Mouse (Mus musculus) neural tube, embryonic 13.5 days (tissue): ENCODE data around the gene Gm21970. TPM values are rescaled to one million over a fixed set of nuclear protein-coding genes. Genes with fewer than 3 reads are reported as not detected.

ENCODE experiments used
- ATAC-seq: fragments of 200-750 bp; cut with Nextera tagmentation; 2 replicates; pipeline ENCODE4 v1.8.0; 2017; ENCODE audit warnings: low read depth, mild to moderate bottlenecking, moderate TSS enrichment, moderate library complexity
- H3K27ac ChIP-seq: fragments of 300-500 bp; sonication (generic); replicated peaks from 2 replicates; pipeline ENCODE4 v1.5.1; 2015; ENCODE audit warnings: moderate library complexity, mild to moderate bottlenecking, inconsistent platforms
- H3K27me3 ChIP-seq: fragments of 300-500 bp; sonication (generic); 2 replicates; pipeline ENCODE4 v1.6.1; 2015; ENCODE audit warnings: mild to moderate bottlenecking, inconsistent platforms
- H3K36me3 ChIP-seq: fragments of 300-500 bp; sonication (generic); 2 replicates; pipeline ENCODE4 v1.6.1; 2015; ENCODE audit warnings: mild to moderate bottlenecking, inconsistent platforms
- H3K4me1 ChIP-seq: fragments of 300-500 bp; sonication (generic); replicated peaks from 2 replicates; pipeline ENCODE4 v1.6.1; 2015; ENCODE audit warnings: inconsistent platforms
- H3K4me2 ChIP-seq: fragments of 300-500 bp; sonication (generic); 2 replicates; pipeline ENCODE4 v1.6.1; 2015; ENCODE audit warnings: inconsistent platforms, mild to moderate bottlenecking, moderate library complexity
- H3K4me3 ChIP-seq: fragments of 300-500 bp; sonication (generic); 2 replicates; pipeline ENCODE4 v1.5.1; 2015; ENCODE audit warnings: mild to moderate bottlenecking, inconsistent platforms
- H3K9ac ChIP-seq: fragments of 300-500 bp; sonication (generic); 2 replicates; pipeline ENCODE4 v1.6.1; 2015; ENCODE audit warnings: moderate library complexity, mild to moderate bottlenecking, inconsistent platforms
- H3K9me3 ChIP-seq: fragments of 300-500 bp; sonication (generic); 2 replicates; pipeline ENCODE4 v1.6.1; 2016; ENCODE audit warnings: inconsistent platforms
- WGBS: fragments of 180-500 bp; shearing (Covaris S2); methylation state at CpG from one replicate; pipeline ENCODE4 v1.1.7; 2015; 5-methylcytosine and 5-hydroxymethylcytosine counted together
- polyA plus RNA-seq: library from polyadenylated mRNA; unstranded; fragments of >200 nt; fragmentation: Nextera tagmentation; extraction: Ambion mirVana; gene quantifications from 2 replicates; pipeline ENCODE4 v1.2.1, GENCODE M21; 2015

Gm21970 gene
- polyA plus RNA-seq, 1 experiment from 2014 or later = not detected

DNA sequence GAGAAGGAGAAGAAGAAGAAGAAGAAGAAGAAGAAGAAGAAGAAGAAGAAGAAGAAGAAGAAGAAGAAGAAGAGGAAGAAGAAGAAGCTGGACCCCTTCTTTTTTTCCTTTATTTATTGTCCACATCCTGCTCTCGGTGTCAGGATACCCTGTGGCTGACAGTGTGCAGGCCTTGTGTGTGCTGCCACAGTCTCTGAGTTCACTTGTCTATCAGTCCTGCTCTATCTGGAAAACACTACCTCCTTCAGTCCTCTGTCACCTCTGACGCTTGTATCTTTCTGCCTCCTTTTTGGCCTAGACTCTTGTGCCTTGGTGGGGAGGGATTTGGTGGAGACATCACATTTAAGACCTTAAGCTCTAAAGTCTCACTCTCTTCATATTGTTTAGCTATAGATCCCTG is 71.9 kb downstream of the Gm21970 start:
- WGBS = 88% methylated on average over 2 of the region's 2 CpGs
- H3K9ac ChIP-seq = no peak overlapping the region
- no peak for ATAC-seq
- no peaks in the 10 kb centered on the region for H3K9me3 ChIP-seq
- peaks cover 29% of the 10 kb centered on the region for H3K4me1 ChIP-seq
- H3K27me3 ChIP-seq = no peaks in the 10 kb centered on the region
- H3K27ac ChIP-seq = no peak overlapping the region
- no peak overlapping the region for H3K4me3 ChIP-seq
- no peak overlapping the region for H3K4me2 ChIP-seq
- no peaks in the 10 kb centered on the region for H3K36me3 ChIP-seq

GRCm38 (mm10) chr16:91463836-91464400 is 72.4 kb downstream of the Gm21970 start:
- no peaks in the 10 kb centered on the region for H3K9me3 ChIP-seq
- peak overlapping the region; percentile 88 for H3K4me2 ChIP-seq
- peak overlapping the region; percentile 68 for H3K4me3 ChIP-seq
- H3K27me3 ChIP-seq = no peaks in the 10 kb centered on the region
- peak overlapping the region; percentile 87 for H3K27ac ChIP-seq
- peak overlapping the region; percentile 76 for H3K9ac ChIP-seq
- H3K36me3 ChIP-seq = no peaks in the 10 kb centered on the region
- no peak for ATAC-seq
- peaks cover 27% of the 10 kb centered on the region for H3K4me1 ChIP-seq
- WGBS = 87% methylated on average over 4 of the region's 4 CpGs

GRCm38 (mm10) chr16:91464594-91465504 is 73.3 kb downstream of the Gm21970 start:
- peak overlapping the region; percentile 68 for H3K4me3 ChIP-seq
- H3K4me1 ChIP-seq = peaks cover 25% of the 10 kb centered on the region
- 2% methylated on average over 44 of the region's 44 CpGs for WGBS
- peak; percentile 94 for ATAC-seq
- H3K36me3 ChIP-seq = no peaks in the 10 kb centered on the region
- peak overlapping the region; percentile 87 for H3K27ac ChIP-seq
- H3K27me3 ChIP-seq = no peaks in the 10 kb centered on the region
- peak overlapping the region; percentile 88 for H3K4me2 ChIP-seq
- peak overlapping the region; percentile 82 for H3K9ac ChIP-seq
- no peaks in the 10 kb centered on the region for H3K9me3 ChIP-seq

DNA sequence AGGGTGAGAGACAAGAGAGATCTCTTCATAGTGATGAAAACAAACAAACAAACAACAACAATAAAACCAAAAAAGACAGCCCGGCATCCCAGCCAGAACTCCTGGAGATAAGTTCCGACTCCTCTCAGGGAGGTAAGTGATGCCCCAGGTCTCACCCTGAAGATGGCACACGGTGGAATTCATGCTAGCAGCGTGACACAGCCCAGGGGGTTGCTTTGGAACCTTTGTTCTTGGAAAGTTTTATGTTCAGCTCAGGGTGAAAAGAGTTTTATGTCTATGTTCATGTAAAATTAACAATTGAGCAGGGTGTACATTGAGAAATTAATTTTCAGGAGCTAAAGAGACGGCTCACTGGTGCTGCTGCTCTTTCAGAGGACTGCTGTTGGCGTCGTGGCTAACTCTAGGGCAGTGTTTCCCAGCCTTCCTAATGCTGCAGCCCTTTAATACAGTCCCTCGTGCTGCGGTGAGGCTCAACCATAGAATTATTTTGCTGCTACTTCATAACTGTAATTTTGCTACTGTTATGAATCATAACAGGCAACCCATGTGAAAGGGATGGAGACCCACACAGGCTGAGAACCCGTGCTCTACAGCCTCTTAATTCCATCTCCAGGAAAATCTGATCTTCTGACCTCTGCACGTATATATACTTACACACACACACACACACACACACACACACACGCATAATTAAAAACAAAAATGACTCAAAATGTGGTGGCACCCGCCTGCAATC is 74.2 kb downstream of the Gm21970 start:
- ATAC-seq = 0 out of 2 replicates have a peak, but pooled peaks have one; percentile 16

GRCm38 (mm10) chr16:91466566-91466965 is 75.0 kb downstream of the Gm21970 start:
- Histone ChIP-seq H3K9me3 (no peaks in the 10 kb centered on the region), H3K9ac (no peak overlapping the region), H3K4me2 (peak overlapping the region; percentile 88), H3K4me1 (peaks cover 25% of the 10 kb centered on the region), H3K36me3 (no peaks in the 10 kb centered on the region), H3K27ac (no peak overlapping the region), H3K27me3 (no peaks in the 10 kb centered on the region), H3K4me3 (0 out of 2 replicates have a peak overlapping the region, but pooled peaks have one; percentile 68)
- no peak for ATAC-seq
- WGBS = 29% methylated on average over 6 of the region's 6 CpGs

More for the DNA sequence above, 74.2 kb downstream of the Gm21970 start:
- Histone ChIP-seq H3K27me3 (no peaks in the 10 kb centered on the region), H3K36me3 (no peaks in the 10 kb centered on the region), H3K4me1 (peaks cover 25% of the 10 kb centered on the region), H3K27ac (no peak overlapping the region), H3K9me3 (no peaks in the 10 kb centered on the region), H3K4me3 (peak overlapping the region; percentile 68), H3K4me2 (peak overlapping the region; percentile 88), H3K9ac (peak overlapping the region; percentile 82)
- WGBS = 44% methylated on average over 13 of the region's 13 CpGs

Other genes starting within 250 kb of the Gm21970 start
- 4.5 and 4.6 TPM in 2 replicates for gene Olig2, start 166.3 kb upstream of the Gm21970 start, polyA plus RNA-seq
- gene Olig1, start 121.9 kb upstream of the Gm21970 start, polyA plus RNA-seq = 20.9 and 26.0 TPM in 2 replicates
- gene Ifnar2, start 18.9 kb upstream of the Gm21970 start, polyA plus RNA-seq = 39.9 and 40.6 TPM in 2 replicates
- 11.8 and 13.1 TPM in 2 replicates for gene Il10rb, start 14.4 kb downstream of the Gm21970 start, polyA plus RNA-seq
- 46.5 and 50.4 TPM in 2 replicates for gene Ifnar1, start 93.5 kb downstream of the Gm21970 start, polyA plus RNA-seq
- 59.4 and 75.3 TPM in 2 replicates for gene Ifngr2, start 155.4 kb downstream of the Gm21970 start, polyA plus RNA-seq
- gene Tmem50b, start 206.1 kb downstream of the Gm21970 start, polyA plus RNA-seq = 85.6 and 96.8 TPM in 2 replicates
- gene Dnajc28, start 227.3 kb downstream of the Gm21970 start, polyA plus RNA-seq = 6.9 and 7.0 TPM in 2 replicates